Mouse (Mus musculus): Measurements from ENCODE around the gene Wdr46.
"Not testable (repeated sequence)": the region's sequence is repeated elsewhere in the genome, so short reads cannot be mapped to it uniquely, and the experiment has no call there.

The Wdr46 gene

DNA sequence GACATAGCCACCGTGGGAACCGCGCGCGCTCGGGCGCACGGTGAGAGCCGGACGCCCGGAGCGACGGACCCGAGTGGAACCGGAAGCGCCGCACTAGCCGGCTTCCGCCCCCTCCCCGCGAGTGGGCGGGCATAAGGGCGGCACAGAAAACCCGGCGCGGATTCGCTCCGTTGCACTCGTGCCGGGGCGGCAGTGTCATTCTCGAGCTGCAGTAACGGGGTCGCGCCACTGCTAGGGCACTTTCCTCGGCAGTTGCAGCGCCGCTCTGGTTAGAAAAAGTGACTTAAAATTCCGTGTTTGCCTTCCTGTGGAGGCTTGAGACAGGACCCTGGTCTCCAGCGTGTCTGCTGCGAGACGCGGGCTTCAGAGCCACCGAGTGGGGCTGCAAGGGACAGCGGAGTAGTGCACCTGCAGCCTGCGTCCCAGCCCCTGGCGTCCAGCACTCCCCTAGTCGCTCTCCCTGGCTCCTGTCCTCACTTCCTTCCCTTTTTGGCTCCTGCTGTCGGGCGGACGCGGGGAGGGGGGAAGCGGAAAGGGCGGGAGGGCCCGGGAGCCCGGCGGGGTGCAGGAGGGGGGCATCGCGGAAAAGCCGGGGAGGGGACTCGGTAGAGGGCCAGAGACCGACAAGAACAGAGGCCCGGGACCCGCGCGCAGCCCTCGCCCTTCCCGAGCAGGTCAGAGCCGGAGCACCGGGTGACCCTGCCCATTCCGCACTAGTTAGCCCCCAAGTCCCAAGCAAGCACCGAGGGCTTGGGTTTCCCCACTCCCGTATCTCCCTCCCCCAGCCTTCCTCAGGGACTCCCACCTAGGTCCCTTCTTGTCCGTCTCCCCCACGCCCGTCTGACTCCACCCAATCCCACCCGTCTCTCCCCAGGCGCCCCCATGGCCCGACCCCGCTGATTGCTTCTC lies 10.8 kb upstream of the Wdr46 start, which contains the start of gene Rgl2:
TSS of gene Rgl2 (plus strand) at position 173 of the 909 bp plus-strand sequence.
- DNase-seq: peak; percentile 94

DNA sequence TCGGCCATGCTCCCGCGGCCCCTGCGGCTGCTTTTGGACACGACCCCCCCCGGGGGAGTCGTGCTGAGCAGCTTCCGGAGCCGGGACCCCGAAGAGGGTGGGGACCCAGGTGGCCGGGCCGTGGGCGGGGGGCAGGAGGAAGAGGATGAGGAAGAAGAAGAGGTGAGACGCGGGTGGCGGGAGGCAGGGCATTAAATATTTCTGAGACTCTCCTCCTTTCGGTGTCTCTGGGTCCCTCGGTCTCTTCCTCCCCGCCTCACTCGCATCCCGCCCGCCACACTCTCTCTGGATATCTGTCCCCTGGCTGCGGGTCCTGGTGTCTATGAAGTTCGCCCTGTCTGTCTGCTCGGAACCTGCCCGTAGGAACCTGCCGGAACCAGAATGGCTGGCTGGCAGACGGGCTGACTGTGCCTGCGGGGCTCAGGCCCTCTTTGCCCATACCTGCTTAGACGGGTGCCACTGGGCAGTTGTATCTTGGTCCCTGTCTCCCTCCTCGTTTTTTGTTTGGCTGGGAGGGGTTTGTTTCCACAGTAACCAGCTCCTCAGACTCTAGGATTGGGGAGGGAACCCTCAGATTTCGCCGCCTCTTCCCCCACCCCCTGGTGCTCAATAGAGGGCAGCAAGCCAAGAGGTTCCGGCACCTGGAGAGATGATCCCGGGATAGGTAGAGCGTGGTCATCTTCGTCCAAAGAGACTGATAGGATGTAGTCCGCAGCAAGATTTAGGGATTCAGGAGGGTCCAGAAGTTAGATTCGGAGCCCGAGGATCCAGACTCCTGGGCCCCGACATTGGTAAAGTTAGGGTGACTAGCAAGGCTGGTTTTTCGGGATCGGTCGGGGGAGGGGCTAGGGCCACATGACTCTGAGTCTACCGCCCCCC lies 9.9 kb upstream of the Wdr46 start:
- peak; percentile 60 for DNase-seq

DNA sequence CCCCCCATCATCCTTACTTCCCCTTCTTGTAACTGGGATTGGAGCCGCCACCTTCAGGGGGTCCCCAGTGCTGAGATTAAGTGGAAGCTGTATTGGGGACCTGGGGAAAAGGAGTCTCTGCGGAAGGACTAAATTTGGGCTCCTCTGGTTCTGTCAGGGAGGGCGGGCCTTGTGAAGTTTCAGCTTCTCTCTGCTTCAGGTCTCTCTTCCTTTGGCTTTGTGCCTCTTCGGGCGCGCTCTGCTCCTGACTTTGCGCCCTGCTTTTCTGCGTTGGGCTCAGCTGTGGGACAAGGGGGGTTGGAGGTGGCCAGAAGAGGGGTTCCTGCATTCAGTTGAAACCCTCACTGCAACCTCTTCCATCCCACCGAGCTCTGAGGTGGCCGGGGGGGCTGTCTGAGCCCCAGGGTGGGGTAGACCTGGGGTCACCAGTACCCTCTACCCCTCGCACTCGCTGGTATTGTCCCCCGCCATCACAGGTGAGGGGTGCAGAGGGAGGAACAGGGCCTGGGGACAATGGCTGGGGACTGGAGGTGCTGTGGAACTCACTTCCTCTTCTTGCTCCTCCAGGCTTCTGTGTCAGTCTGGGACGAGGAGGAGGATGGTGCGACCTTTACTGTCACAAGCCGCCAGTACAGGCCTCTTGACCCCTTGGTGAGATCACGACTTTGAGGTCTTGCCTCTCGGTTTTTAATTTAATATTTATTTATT lies 9.1 kb upstream of the Wdr46 start:
- no peak for DNase-seq

DNA sequence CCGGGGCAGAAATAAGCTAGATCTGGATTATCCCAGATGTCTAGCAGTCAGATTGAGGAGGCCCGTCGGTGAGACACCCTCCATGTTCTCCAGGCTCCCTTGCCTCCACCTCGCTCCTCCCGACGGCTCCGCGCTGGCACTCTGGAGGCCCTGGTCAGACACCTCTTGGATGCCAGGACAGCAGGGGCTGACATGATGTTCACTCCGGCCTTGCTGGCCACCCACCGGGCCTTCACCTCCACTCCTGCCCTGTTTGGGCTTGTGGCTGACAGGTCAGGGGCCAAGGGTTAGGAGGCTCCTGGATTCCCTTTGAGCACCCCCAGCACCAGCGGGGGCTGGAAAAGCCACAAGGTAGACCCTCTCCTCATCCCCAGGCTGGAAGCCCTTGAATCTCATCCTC lies 8.5 kb upstream of the Wdr46 start:
- no peak for DNase-seq

DNA sequence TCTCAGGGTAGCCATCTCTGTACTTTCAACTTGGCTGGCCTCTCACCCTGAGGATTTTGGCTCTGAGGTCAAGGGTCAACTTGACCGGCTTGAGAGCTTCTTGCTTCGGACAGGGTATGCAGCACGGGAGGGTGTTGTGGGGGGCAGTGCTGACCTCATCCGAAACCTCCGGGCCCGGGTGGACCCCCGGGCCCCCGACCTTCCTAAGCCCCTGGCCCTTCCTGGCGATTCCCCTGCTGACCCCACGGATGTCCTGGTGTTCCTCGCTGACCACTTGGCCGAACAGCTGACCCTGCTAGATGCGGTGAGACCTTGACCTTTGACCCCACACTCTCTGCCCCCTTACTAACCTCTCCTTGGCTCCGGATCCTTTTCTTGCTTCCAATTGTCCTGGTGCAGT lies 8.0 kb upstream of the Wdr46 start:
- DNase-seq: no peak

DNA sequence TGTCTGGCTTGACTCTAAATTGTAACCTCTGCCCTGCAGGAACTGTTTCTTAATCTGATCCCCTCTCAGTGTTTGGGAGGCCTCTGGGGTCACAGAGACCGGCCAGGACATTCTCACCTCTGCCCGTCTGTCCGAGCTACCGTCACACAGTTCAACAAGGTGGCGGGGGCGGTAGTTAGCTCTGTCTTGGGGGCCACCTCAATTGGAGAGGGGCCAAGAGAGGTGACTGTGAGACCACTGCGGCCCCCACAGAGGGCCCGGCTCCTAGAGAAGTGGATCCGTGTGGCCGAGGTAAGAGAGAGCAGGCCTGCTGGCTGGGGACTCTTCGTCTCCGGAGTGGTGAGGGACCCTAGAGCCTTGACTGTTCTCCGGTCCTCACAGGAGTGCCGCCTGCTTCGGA lies 7.5 kb upstream of the Wdr46 start:
- DNase-seq: no peak

DNA sequence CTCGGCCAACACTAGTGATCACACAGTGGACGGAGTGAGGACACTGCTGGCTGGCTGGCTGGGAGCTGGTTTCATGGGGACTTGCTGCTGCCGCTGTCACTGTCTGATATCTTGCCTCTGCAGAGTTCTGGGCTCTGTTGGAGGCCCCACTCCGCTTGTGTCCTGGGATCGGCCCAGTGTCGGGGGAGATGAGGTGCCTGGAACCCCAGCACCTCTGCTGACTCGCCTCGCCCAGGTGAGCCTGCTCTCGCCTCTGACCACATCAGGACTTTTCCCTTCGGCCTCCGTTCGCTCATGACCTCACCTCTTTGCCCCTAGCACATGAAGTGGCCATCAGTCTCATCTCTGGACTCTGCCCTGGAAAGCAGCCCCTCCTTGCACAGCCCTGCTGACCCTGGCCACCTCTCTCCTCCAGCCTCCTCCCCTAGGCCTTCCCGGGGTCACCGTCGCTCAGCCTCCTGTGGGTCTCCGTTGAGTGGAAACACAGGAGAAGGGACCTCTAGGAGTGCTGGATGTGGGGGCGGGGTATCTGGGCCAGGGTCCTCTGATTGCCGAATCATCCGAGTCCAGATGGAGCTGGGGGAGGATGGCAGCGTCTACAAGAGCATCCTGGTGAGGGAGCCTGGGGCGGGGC lies 4.9 kb upstream of the Wdr46 start:
- no peak for DNase-seq

DNA sequence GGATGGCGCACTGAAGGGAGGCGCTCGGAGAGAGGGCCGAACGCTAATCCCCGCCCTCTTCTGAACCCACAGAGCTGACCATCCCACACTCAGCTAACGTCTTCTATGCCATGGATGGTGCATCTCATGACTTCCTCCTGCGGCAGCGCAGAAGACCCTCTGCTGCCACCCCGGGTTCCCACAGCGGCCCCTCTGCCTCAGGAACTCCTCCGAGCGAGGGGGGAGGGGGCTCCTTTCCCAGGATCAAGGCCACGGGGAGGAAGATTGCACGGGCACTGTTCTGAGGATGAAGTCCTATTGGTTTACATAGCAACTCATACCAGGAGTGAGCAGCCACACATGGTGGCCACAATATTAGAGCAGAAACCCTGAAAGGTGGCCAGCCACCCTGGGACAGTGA lies 3.5 kb upstream of the Wdr46 start:
- no peak for DNase-seq

DNA sequence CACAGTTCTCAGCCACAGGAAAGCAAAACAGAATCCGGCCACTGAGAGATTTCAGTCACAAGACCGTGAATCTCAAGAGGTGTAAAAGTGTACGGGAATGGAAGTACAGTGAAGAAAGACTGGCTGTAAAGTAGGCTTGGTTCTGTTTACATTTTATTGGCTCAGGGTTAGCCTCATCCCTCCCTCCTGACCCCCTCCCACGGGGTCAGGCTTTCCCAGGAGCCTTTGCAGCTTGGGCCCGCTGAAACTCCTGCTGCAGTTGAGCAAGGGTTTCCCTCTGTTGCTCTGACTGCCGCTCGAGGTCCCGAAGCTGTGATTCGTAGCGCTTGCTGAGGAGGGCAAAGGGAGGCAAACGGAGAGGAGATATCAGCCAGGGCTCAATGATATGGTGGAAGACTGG lies 1.7 kb upstream of the Wdr46 start:
- DNase-seq: no peak

DNA sequence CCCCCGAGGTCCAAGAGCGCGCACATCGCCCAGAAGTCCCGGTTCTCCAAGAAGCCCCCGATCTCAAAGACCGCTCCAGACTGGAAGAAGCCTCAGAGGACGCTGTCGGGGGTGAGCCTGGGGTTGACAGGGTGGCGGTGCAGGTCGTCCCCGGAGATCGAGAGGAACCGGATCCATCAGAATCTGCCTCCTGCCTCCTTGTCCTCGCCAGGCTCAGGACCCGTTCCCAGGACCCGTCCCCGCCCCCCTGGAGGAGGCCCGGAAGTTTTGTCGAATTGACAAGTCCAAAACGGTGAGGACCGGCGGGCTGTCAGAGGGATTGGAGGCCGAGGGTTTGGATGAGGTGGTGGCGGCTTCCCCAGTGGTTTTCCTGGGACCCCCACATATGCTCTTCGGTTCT lies 521 bp downstream of the Wdr46 start:
- no peak for DNase-seq

DNA sequence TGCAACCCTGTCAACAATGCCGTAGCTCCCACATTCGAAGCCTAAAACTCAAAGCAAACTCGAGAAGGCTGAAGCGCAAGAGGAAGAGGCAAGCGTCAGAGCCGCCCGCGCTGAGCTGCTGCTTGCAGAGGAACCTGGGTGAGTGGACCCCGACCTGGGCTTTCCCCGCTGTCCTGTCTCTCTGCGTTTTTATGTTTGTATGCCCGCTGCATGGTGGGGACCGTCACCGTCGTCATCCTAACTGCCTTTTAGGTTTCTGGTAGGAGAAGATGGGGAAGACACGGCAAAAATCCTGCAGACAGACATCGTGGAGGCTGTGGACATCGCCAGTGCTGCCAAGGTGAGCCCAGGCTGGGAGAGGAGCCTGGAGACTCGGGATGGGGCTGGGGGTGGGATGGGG lies 921 bp downstream of the Wdr46 start:
- DNase-seq: no peak

DNA sequence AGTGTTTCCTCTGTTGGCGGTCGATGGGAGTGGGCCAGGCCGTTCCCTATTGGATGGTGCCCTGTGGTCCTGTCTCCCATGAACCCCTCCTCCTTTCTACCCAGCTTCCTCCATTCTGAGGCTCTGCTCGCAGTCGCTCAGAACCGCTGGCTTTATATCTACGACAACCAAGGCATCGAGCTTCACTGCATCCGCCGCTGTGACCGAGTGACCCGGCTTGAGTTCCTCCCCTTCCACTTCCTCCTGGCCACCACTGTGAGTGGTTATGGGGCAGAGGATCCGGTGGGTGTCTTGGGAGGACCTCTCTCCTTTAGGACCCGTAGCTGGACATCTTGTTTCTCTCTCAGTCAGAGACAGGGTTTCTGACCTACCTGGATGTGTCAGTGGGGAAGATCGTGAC lies 3.0 kb downstream of the Wdr46 start:
- no peak for DNase-seq

DNA sequence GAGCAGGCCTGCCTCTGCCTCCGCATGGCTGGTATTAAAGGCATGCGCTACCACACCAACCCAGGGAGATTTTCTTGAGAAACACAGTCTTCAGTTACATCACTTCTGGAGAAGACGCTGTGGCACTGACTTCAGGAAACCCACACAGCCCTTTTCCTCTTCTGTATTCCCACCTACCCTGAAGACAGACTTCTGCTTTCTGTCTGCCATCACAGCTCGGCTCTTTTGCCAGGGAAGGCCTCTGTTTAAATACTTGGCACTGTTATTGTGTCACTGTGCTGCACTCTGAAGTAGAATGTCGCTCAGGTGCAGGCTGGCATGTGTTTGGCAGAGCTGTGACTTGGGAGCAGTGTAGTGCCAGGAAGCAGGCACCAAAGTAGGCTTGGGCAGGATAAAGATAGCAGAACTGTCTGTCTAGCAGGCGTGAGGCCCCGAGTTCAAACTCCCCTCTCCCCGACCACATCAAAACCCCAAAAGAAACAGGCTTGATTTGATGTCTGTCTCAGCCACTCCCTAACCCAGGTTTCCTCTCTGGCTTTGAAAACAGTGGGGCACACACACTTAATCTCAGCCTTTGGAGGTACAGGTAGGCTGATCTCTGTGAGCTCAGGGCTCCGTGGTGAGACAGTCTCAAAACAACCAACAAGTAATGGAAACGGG lies 7.1 kb downstream of the Wdr46 start:
- no peak for DNase-seq

DNA sequence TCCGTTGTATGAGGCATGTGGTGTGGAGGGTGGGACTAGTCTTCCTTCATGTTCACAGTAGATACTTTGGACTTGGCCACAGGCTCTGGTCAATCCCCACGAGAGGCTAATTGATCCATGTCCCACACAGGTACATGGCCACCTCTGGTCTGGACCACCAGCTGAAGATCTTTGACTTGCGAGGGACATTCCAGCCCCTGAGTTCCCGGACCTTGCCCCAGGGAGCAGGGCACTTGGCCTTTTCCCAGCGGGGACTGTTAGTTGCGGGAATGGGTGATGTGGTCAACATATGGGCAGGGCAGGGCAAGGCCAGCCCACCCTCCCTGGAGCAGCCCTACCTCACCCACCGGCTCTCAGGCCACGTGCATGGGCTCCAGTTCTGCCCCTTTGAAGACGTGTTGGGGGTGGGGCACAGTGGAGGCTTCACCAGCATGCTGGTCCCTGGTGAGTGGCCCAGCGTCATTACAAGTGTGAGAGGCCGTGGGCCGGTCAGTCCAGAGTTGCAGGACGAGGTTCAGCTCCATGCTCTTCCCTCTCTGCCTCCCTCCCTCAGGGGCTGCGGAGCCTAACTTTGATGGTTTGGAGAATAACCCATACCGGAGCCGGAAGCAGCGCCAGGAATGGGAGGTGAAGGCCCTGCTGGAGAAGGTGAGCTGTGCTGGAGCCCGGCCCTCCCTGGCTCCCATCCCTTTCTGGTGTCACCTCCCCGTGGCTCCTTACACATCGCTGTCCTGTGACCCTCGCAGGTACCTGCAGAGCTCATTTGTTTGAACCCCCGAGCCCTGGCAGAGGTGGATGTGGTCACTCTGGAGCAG lies 7.8 kb downstream of the Wdr46 start:
- DNase-seq: no peak

DNA sequence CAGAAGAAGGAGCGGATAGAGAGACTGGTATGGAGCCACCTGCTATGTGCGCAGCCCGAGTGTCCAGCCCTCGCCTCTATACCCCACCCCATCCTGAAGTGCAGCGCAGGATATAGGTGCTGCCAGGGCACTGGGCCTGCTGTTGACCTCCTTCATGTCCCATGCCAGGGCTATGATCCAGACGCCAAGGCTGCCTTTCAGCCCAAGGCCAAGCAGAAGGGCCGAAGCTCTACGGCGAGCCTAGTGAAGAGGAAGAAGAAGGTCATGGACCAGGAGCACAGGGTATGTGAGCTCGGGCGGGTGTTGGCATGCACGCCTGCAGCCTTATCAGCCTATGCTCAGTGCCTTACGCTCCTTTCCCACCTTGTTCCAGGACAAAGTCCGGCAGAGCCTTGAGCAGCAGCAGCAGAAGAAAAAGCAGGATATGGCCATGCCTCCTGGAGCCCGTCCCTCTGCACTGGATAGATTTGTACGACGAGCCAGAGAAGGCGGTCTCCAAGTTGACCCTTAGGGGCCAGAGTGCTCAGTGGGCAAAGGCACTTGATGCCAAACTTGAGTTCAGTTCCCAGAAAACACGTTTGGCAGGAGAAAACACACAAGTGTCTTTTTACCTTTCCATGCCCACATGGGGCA lies 8.6 kb downstream of the Wdr46 start:
- no peak for DNase-seq

DNA sequence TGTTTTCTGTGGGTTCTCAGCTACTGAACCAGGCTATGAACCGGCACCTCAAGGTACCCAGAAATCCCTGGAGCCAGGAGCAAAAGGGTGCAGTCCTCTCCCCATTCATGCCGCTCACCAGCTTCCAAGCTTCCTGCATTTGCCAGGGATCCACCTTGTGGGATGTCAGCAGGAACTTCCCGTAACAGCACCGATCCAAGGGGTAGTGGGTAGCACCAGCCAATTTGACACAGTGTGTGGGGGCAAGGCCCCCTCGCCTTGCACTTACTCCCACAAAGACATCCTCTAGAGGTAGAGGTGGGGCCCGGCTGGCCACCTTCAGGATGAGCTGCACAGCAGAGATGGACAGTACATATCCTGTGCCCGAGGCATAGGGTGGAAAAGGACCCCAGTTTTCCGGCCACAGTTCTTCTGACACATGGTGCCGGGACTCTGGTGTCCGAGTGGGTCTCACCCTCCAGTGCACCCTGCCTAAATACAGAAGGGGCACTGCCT lies 9.7 kb downstream of the Wdr46 start:
- no peak for DNase-seq

DNA sequence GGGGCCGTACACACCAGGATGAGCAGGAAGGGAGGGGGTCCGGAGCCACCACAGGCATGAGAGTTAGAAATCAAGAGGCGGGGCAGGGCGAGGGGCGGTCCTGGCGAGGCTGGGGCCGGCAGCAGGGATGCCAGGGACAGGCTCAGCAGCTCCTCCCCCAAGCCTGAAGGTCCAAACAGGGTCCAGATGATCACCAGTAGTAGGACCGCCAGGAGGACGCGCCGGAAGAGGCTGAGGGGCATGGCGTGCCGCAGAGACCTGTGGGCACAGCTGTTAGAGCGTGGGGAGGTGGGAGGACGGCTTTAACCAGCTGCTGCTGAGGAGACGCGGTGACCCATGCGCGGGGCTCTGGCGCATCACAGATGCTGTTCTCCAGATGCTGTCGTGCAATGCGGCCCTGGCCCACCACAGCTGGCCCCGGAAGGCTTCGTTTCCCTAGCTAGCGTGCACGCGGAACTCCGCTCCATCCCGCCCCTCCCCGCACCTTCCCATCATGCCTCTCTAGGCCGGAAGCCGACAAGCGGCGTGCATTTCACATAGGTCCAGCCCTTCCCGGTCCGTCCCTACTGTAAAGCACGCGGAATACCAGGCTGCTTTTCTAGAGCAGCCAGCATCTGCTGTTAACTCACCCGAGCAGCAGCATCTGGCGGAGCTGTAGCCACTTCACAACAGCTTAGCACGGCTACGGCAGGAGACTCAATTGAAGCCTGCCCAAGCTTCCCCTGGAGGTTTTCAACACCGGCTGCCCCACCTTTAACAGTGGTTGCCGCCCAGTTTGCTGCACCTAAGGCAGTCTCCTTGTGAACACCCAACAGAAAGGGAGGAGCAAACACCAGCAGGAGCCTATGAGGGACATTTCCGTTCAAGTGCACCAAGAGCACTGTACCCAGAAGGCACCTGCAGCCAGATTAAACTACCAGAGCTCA lies 10.8 kb downstream of the Wdr46 start, which contains the start of gene B3galt4:
TSS of gene B3galt4 (minus strand) at position 468 of the 926 bp plus-strand sequence.
- peak; percentile 82 for DNase-seq

DNA sequence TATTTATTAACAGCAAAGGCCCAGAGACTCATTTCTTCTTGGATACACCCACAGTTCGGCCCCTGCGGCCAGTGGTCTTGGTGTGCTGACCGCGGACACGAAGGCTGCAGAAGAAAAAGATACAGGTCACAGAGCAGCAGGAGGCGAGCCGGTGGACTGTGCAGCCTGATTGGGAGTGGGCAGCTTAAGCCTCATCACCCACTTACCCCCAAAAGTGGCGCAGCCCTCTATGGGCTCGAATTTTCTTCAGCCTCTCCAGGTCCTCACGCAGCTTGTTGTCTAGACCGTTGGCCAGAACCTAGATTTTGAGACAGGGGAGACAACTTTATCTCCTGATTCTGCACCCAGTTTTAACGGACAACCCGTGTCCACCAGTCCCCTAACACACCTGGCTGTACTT lies 11.6 kb downstream of the Wdr46 start:
- not testable (repeated sequence) for DNase-seq

DNA sequence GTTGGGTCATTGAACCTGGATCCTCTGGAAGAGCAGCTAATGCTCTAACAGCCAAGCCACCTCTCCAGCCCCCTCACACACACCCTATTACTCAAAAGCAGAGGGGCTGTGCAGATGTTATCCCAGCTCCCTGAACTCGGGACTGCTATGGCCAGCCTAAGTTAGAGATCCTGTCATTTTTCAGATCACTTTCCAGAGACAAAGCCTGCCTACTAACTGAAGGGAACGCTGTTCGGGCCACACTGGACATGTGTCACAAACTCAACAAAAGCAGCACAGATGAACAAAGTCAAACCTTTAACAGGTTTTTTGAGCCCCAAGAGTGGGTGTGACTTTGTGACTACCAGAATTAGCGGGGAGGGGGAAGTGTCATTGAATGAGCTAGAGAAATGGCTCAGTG lies 12.4 kb downstream of the Wdr46 start:
- no peak for DNase-seq
